Mouse (Mus musculus): ENCODE data around the gene Fam172a. TPM values are rescaled to one million over a fixed set of nuclear protein-coding genes. Genes with fewer than 3 reads are reported as not detected.

The Fam172a gene
- total and polyA plus RNA-seq, 2 experiments from 2014 or later = 22.1 to 37.6 TPM

GRCm38 (mm10) chr13:77957611-77958010 lies 255.8 kb downstream of the Fam172a start:
- ATAC-seq (no peak), DNase-seq (ENCODE audit: low spot score) (no peak)
- no peaks in the 10 kb centered on the region for H3K27me3 ChIP-seq (ENCODE audit: insufficient read depth, low read length)

GRCm38 (mm10) chr13:77959493-77960272 lies 257.9 kb downstream of the Fam172a start:
- no peak overlapping the region for H3K27ac ChIP-seq
- no peaks in the 10 kb centered on the region for H3K9me3 ChIP-seq (ENCODE audit: low read length)
- H3K4me3 ChIP-seq (ENCODE audit: low read length) = no peak overlapping the region
- H3K4me1 ChIP-seq (ENCODE audit: insufficient read depth, low read length) = no peaks in the 10 kb centered on the region
- 47% methylated on average over 4 of the region's 4 CpGs for WGBS
- no peak for TF ChIP-seq CTCF (IDR thresholded peaks at IDR 0.05; ENCODE audit: low read depth)
- H3K9ac ChIP-seq (replicated peaks; ENCODE audit: low read length) = no peak overlapping the region
- DNase-seq (ENCODE audit: low spot score) (no peak), ATAC-seq (no peak)
- no peaks in the 10 kb centered on the region for H3K27me3 ChIP-seq (ENCODE audit: insufficient read depth, low read length)
- no peaks in the 10 kb centered on the region for H3K36me3 ChIP-seq (ENCODE audit: insufficient read depth, low read length)
- H3K4me2 ChIP-seq (ENCODE audit: low read depth, low read length) = no peak overlapping the region

More at GRCm38 (mm10) chr13:77957611-77958010, 255.8 kb downstream of the Fam172a start:
- no peak overlapping the region for H3K4me3 ChIP-seq (ENCODE audit: low read length)
- TF ChIP-seq CTCF (IDR thresholded peaks at IDR 0.05; ENCODE audit: low read depth) = no peak
- no peak overlapping the region for H3K9ac ChIP-seq (replicated peaks; ENCODE audit: low read length)
- 7% methylated on average over 1 of the region's 1 CpGs for whole genome bisulfite sequencing
- H3K36me3 ChIP-seq (ENCODE audit: insufficient read depth, low read length) = no peaks in the 10 kb centered on the region
- H3K4me2 ChIP-seq (ENCODE audit: low read depth, low read length) = no peak overlapping the region
- no peaks in the 10 kb centered on the region for H3K9me3 ChIP-seq (ENCODE audit: low read length)
- H3K4me1 ChIP-seq (ENCODE audit: insufficient read depth, low read length) = no peaks in the 10 kb centered on the region
- H3K27ac ChIP-seq = no peak overlapping the region

- H3K4me1 ChIP-seq (ENCODE audit: insufficient read depth, low read length) = no peaks in the 10 kb centered on the region
- no peak overlapping the region for H3K9ac ChIP-seq (replicated peaks; ENCODE audit: low read length)
- no peak overlapping the region for H3K4me3 ChIP-seq (ENCODE audit: low read length)
- WGBS = 83% methylated on average over 3 of the region's 3 CpGs
- no peak overlapping the region for H3K4me2 ChIP-seq (ENCODE audit: low read depth, low read length)
- no peak for ATAC-seq
- no peaks in the 10 kb centered on the region for H3K9me3 ChIP-seq (ENCODE audit: low read length)
- H3K36me3 ChIP-seq (ENCODE audit: insufficient read depth, low read length) = no peaks in the 10 kb centered on the region
- no peaks in the 10 kb centered on the region for H3K27me3 ChIP-seq (ENCODE audit: insufficient read depth, low read length)
- H3K27ac ChIP-seq = no peak overlapping the region
- TF ChIP-seq CTCF (IDR thresholded peaks at IDR 0.05; ENCODE audit: low read depth) = no peak
- DNase-seq (ENCODE audit: low spot score) = no peak
Observed at GRCm38 (mm10) chr13:77976248-77976647, 274.4 kb downstream of the Fam172a start.

DNA sequence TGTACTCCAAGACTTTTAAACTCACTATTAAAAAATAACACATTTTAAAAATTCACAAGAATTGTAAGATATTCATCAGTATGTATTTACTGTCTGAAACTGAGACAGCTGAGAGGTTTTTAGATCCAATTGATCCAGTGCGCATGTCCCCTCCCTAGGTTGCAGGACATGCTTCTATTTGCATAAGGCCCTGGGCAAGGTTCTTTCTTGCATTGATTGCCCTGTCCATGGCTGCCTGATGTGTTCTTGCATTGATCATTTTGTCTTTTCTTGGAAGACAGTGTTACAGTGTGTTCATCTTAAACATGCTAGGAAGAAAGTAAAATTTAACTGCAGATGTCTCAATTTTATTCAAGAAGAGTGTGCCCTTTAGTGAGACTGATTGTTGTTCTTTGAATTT lies 275.3 kb downstream of the Fam172a start:
- no peaks in the 10 kb centered on the region for H3K27me3 ChIP-seq (ENCODE audit: insufficient read depth, low read length)
- H3K27ac ChIP-seq = no peak overlapping the region
- TF ChIP-seq CTCF (IDR thresholded peaks at IDR 0.05; ENCODE audit: low read depth) = no peak
- ATAC-seq (no peak), DNase-seq (ENCODE audit: low spot score) (no peak)
- no peaks in the 10 kb centered on the region for H3K36me3 ChIP-seq (ENCODE audit: insufficient read depth, low read length)
- H3K4me1 ChIP-seq (ENCODE audit: insufficient read depth, low read length) = no peaks in the 10 kb centered on the region
- 78% methylated on average over 1 of the region's 1 CpGs for whole genome bisulfite sequencing
- H3K9me3 ChIP-seq (ENCODE audit: low read length) = no peaks in the 10 kb centered on the region
- no peak overlapping the region for H3K4me2 ChIP-seq (ENCODE audit: low read depth, low read length)
- H3K9ac ChIP-seq (replicated peaks; ENCODE audit: low read length) = no peak overlapping the region
- no peak overlapping the region for H3K4me3 ChIP-seq (ENCODE audit: low read length)

- Histone ChIP-seq H3K4me3 (ENCODE audit: low read length) (no peak overlapping the region), H3K9me3 (ENCODE audit: low read length) (no peaks in the 10 kb centered on the region), H3K4me1 (ENCODE audit: insufficient read depth, low read length) (no peaks in the 10 kb centered on the region), H3K36me3 (ENCODE audit: insufficient read depth, low read length) (no peaks in the 10 kb centered on the region), H3K9ac (replicated peaks; ENCODE audit: low read length) (no peak overlapping the region), H3K27me3 (ENCODE audit: insufficient read depth, low read length) (no peaks in the 10 kb centered on the region), H3K27ac (no peak overlapping the region), H3K4me2 (ENCODE audit: low read depth, low read length) (no peak overlapping the region)
- DNase-seq (ENCODE audit: low spot score) (peak; percentile 82), ATAC-seq (peak; percentile 75; the same call in 1 of the 2 replicates)
- TF ChIP-seq CTCF (IDR thresholded peaks at IDR 0.05; ENCODE audit: low read depth) = peak; percentile 74
- 23% methylated on average over 5 of the region's 5 CpGs for WGBS
Observed at GRCm38 (mm10) chr13:77982105-77982851, 280.4 kb downstream of the Fam172a start.

- Histone ChIP-seq H3K36me3 (ENCODE audit: insufficient read depth, low read length) (no peaks in the 10 kb centered on the region), H3K9me3 (ENCODE audit: low read length) (no peaks in the 10 kb centered on the region), H3K9ac (replicated peaks; ENCODE audit: low read length) (no peak overlapping the region), H3K27me3 (ENCODE audit: insufficient read depth, low read length) (no peaks in the 10 kb centered on the region), H3K27ac (no peak overlapping the region), H3K4me1 (ENCODE audit: insufficient read depth, low read length) (no peaks in the 10 kb centered on the region), H3K4me3 (ENCODE audit: low read length) (no peak overlapping the region), H3K4me2 (ENCODE audit: low read depth, low read length) (no peak overlapping the region)
- no peak for TF ChIP-seq CTCF (IDR thresholded peaks at IDR 0.05; ENCODE audit: low read depth)
- 47% methylated on average over 2 of the region's 2 CpGs for WGBS
- DNase-seq (ENCODE audit: low spot score) (no peak), ATAC-seq (0 out of 2 replicates have a peak, but pooled peaks have one; percentile 21)
Observed at GRCm38 (mm10) chr13:77982852-77983202, 281.0 kb downstream of the Fam172a start.
